Mouse (Mus musculus): Measurements from ENCODE around the gene Gm29133.

DNA sequence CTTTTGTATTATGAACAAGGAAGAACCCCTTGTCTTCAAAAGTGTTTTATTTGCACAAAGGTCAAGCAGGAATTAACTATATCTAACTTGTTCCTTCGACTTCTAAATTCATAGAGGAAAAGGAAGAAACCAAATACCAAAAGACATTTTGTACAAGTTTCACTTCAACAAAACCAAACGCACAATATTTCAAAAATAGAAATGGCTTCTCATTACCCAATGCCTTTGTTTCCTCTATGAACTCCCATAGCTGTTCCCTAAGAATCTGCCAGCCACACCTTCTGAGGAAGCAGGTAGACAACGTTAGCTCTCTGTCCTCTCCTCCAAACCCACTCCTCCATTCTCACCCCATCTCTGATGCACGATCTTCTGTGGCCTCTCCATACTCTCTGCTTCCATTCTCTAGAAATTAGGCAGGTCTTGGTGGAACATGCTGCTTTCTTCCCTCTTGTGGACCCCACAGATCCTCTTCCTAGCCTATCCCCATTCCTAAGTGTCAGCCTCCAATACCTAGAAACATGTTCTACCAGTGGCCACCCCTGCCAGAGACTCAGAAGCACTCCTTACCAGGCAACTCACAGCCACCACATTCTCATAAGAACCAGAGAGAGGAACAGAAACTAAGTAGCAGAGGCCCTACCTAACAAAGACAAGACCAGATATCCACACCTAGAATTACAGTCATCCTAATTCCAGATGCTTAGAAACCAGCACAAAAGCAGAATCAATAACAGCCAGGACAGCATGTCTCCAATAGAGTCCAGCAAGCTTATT is 4.1 kb upstream of the Gm29133 start:
- TF ChIP-seq POLR2A (IDR thresholded peaks at IDR 0.05; ENCODE audit: insufficient read depth, low read length) = no peak
- TF ChIP-seq CTCF (IDR thresholded peaks at IDR 0.05; ENCODE audit: low read depth, low read length) = no peak
- TF ChIP-seq EP300 (IDR thresholded peaks at IDR 0.05; ENCODE audit: insufficient read depth, low read depth, low read length) = no peak

All from ES-Bruce4 (cell line).